Comparison of ENCODE assay signal across 9 mouse cellular contexts in the genomic region with DNA sequence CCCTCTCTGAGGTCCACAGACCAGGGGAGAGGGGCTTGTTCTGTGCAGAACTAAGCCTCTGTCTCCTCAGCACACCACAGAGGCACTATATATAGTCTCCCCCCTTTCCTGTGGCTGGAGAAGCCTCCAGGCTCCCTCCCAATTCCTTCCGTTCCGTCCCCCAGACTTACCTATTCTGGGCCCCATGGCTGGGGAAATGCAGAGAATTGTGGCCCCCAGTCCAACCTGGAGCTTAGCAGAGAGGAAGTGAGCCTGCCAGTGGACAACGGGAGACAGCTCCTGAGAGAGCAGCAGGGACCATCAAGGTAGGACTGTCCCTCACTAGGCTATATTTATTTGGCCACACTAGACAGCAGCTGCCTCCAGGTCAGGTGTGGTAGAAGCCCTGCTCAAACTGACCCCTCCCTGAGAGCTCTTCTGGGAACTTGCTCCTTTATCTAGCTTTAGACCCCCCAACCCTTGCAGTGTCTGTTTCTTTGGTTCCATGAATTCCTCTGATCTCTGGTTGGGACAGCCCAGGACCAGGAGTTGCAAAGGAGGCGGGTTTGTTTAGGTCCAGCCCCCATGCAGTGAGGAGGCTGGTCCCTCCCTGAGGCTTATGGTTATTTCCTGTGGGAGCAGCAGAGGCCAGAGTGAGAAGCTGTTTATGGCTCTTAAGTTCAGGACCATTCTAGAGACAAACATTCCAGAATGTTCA. TPM values are rescaled to one million over a fixed set of nuclear protein-coding genes. Genes with fewer than 3 reads are reported as not detected.
DNase-seq lines count a peak whose midpoint lies in the region; TF ChIP-seq lines count a peak whose summit lies in the region.
"Had no signal": no experiment of that assay in that cellular context is flagged by ENCODE, and none has a peak within 500 bp of the region (broad histone marks: within the 10 kb centered on the region; RNA-seq: fewer than 3 reads in every experiment).

No protein-coding gene starts in this region.

- WGBS in heart, embryonic 10.5 days, result 45% methylated on average over 4 of the region's 4 CpGs
- WGBS in cerebellum, adult 2 months, result 86% methylated on average over 4 of the region's 4 CpGs

- peaks cover 29% of the 10 kb centered on the region for H3K4me1 ChIP-seq in heart, embryonic 10.5 days
- peaks cover 22% of the 10 kb centered on the region for H3K4me1 ChIP-seq in cerebellum, adult 2 months (ENCODE audit: control insufficient read depth, insufficient read depth, low read length)

- no peak overlapping the region for H3K4me3 ChIP-seq in heart, embryonic 10.5 days
- H3K4me3 ChIP-seq in cerebellum, adult 2 months (replicated peaks; ENCODE audit: insufficient read depth, low read depth, low read length), result no peak overlapping the region

- TF ChIP-seq POLR2A in cerebellum, adult 2 months (IDR thresholded peaks at IDR 0.05; ENCODE audit: borderline replicate concordance, insufficient read depth, low read length), result no peak

- no peak for TF ChIP-seq CTCF in cerebellum, adult 2 months (IDR thresholded peaks at IDR 0.05; ENCODE audit: borderline replicate concordance, insufficient read depth, low read depth, low read length)

- no peaks in the 10 kb centered on the region for H3K9me3 ChIP-seq in heart, embryonic 10.5 days

- DNase-seq in heart, adult 18-20 months, result peak; percentile 47 to 89
- no peak for DNase-seq in heart, embryonic 10.5 days (ENCODE audit: low spot score)
- DNase-seq in forelimb bud, embryonic 11.5 days (ENCODE audit: low read depth, low spot score), result peak; percentile 21
- DNase-seq in kidney, adult 11 months, result peak; percentile 64
- DNase-seq in lung, postnatal 14 days, result peak; percentile 18
- no peak for DNase-seq in cerebellum, adult 2 months
- no peak for DNase-seq in cerebellum, adult 9-10 months
- DNase-seq in right cerebral cortex, postnatal 14 days, result no peak

- no peaks in the 10 kb centered on the region for H3K36me3 ChIP-seq in heart, embryonic 10.5 days

- H3K27me3 ChIP-seq in heart, embryonic 10.5 days (ENCODE audit: insufficient read depth, poor library complexity, severe bottlenecking), result peaks cover 41% of the 10 kb centered on the region
- no peaks in the 10 kb centered on the region for H3K27me3 ChIP-seq in cerebellum, adult 2 months (ENCODE audit: control insufficient read depth, insufficient read depth, low read length)

- no peak overlapping the region for H3K27ac ChIP-seq in heart, embryonic 10.5 days
- no peak overlapping the region for H3K27ac ChIP-seq in cerebellum, adult 2 months (ENCODE audit: insufficient read depth, low read length)

RNA-seq across cellular contexts. Expression of a gene that starts 4.7 kb away (rescaled TPM):
- 1 to 10 TPM; 9.2 to 9.7 TPM for total RNA-seq in heart, adult 18-20 months (2021)
- polyA plus RNA-seq in heart, embryonic 10.5 days (2016; fragmentation: Nextera tagmentation; extraction: Ambion mirVana), result 0.39 and 0.44 TPM in 2 replicates
- 8.1 and 9.4 TPM in 2 replicates for polyA plus RNA-seq in cerebellum, adult 2 months (2012; rRNA removed)

RNA-seq across cellular contexts. Expression of a gene that starts 23.6 kb away (rescaled TPM):
- total RNA-seq in heart, adult 18-20 months (2021), result not detected
- polyA plus RNA-seq in heart, embryonic 10.5 days (2016; fragmentation: Nextera tagmentation; extraction: Ambion mirVana), result 0.16 TPM in 1 of 2 replicates, not detected in the other
- not detected in 2 replicates for polyA plus RNA-seq in cerebellum, adult 2 months (2012; rRNA removed)

RNA-seq across cellular contexts. Expression of a gene that starts 56.8 kb away (rescaled TPM):
- not detected for total RNA-seq in heart, adult 18-20 months (2021)
- not detected in 2 replicates for polyA plus RNA-seq in heart, embryonic 10.5 days (2016; fragmentation: Nextera tagmentation; extraction: Ambion mirVana)
- not detected in 2 replicates for polyA plus RNA-seq in cerebellum, adult 2 months (2012; rRNA removed)
- polyA plus RNA-seq: gonadal fat pad, adult 2 months had no signal

Comparison
In these comparisons a context has a peak if more than half of its experiments do, and no peak if none do; other contexts are left out.
1. DNase-seq: peak in heart, adult 18-20 months (2 of 2), forelimb bud, embryonic 11.5 days (single experiment), kidney, adult 11 months (single experiment) and lung, postnatal 14 days (single experiment); none in heart, embryonic 10.5 days (single experiment), cerebellum, adult 2 months (0 of 2), cerebellum, adult 9-10 months (single experiment) and right cerebral cortex, postnatal 14 days (single experiment).